Mouse (Mus musculus) bone marrow, adult 2 months (tissue): Measurements from ENCODE around the gene Aagab. TPM values are rescaled to one million over a fixed set of nuclear protein-coding genes. Genes with fewer than 3 reads are reported as not detected.
A peak's percentile ranks its signal among the peaks of the same experiment; 100 is the strongest.

Source experiments
- H3K27ac ChIP-seq: fragments of 200-500 bp; 2 replicates; pipeline ENCODE4 v1.5.1; 2012; ENCODE audit warnings: low read depth, mild to moderate bottlenecking, control low read depth, inconsistent platforms, low read length; ENCODE audit not compliant: control insufficient read depth, poor library complexity, insufficient read depth
- H3K4me1 ChIP-seq: fragments of 200-500 bp; 2 replicates; pipeline ENCODE4 v1.6.1; 2011; ENCODE audit warnings: low read length; ENCODE audit not compliant: control insufficient read depth, insufficient read depth
- H3K4me3 ChIP-seq: fragments of 200-500 bp; replicated peaks from 2 replicates; pipeline ENCODE3; 2011; ENCODE audit warnings: mild to moderate bottlenecking, low read depth, low read length, control low read depth; ENCODE audit not compliant: control insufficient read depth
- CTCF ChIP-seq: fragments of 200-500 bp; IDR thresholded peaks from 2 replicates; pipeline ENCODE4 v1.5.1; 2011; ENCODE audit warnings: low read length, control low read depth; ENCODE audit not compliant: control insufficient read depth, insufficient read depth
- POLR2A ChIP-seq: fragments of 200-500 bp; IDR thresholded peaks from 2 replicates; pipeline ENCODE4 v1.6.1; 2011; ENCODE audit warnings: low read depth, mild to moderate bottlenecking, control low read depth, low read length, borderline replicate concordance; ENCODE audit not compliant: control insufficient read depth
- WGBS: fragments of 180-500 bp; shearing (Covaris S2); methylation state at CpG from one replicate; pipeline ENCODE4 v1.1.7; 2018; 5-methylcytosine and 5-hydroxymethylcytosine counted together
- polyA plus RNA-seq: library from polyadenylated mRNA; stranded (reverse); fragments of >200 nt; gene quantifications from 2 replicates; pipeline ENCODE4 v1.2.4, GENCODE M21; 2011; ENCODE audit warnings: low replicate concordance; ENCODE audit not compliant: missing spikeins, insufficient read depth, insufficient read length

The Aagab gene
- 10.2 and 13.9 TPM in 2 replicates for polyA plus RNA-seq

DNA sequence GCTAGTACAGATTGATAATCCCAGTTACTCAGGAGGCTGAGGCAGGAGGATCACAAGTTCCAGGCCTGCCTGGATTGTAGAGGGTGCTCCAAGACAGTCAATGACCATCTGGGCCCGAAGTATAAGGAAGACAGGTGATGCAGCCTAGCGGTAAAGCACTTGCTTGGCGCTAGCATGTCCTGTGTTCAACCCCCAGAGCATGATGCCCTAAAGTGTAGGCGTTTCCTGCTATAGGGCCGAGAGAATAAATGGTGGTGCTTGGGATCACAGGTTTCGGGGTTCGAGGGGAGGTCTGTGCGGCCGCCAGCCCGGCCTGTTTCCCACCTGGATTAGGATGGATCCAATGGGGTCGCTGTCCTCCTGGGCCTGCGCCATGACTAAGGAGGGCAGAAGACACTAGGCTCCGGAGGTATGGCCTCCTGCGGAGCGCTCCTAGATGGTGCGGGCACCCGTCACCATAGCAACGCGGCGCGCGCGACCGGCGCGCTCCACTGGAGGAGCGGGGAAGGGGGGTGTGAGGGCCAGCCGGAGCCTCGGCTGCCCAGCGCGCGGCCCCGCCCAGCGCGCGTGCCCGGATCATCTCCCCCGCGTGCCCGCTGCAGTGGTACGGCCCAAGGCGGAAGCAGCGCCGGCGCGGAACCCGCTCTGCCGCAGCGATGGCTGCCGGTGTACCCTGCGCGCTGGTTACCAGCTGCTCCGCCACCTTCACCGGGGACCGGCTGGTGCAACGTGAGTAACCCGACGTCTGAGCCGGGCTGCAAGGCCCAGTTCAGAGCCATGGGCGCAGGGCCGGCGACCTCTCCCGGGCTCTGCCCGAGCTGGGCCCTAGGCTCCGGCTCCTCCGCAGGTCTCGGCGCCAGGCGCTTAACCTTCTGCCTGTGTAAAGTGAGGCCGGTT is at the start of gene Aagab, which contains the start of gene Iqch:
Aagab (plus strand) TSS at position 618 of the 897 bp plus-strand sequence.
Iqch (minus strand) TSS at position 451 of the 897 bp plus-strand sequence.
- H3K4me3 ChIP-seq, result peak within 1 kb of the TSS; percentile 92
- TF ChIP-seq POLR2A, result peak; percentile 94
- TF ChIP-seq CTCF, result 0 out of 2 replicates have a peak, but pooled peaks have one; percentile 9
- H3K27ac ChIP-seq, result peak within 1 kb of the TSS; percentile 16; the same call in 1 of the 2 replicates
- 1% methylated on average over 70 of the region's 70 CpGs for WGBS
- peaks cover 6% of the 10 kb centered on the region for H3K4me1 ChIP-seq

DNA sequence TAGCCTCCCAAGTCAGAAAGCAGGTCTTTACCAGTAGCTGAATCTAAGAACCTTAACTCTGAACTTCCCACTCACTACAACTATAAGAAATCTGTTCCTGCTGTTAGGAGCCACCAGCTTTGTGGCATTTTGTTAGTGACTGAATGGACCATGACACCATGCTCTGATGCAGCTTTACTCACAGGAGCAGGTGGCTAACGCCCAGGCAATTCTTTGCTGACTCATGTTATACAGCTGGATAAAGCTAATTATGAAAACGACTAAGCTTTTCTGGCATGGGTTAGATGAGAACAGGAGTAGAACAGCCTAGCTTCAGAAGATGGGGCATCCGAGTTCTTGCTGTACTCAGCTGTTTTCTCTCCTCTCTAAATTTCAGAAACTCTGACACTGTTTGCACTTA is 48.8 kb upstream of the Aagab start:
- Histone ChIP-seq H3K4me1 (peaks cover 2% of the 10 kb centered on the region; the same call in 1 of the 2 replicates), H3K27ac (no peak overlapping the region), H3K4me3 (no peak overlapping the region)
- TF ChIP-seq CTCF (no peak), POLR2A (no peak)
- 57% methylated on average over 3 of the region's 3 CpGs for WGBS

DNA sequence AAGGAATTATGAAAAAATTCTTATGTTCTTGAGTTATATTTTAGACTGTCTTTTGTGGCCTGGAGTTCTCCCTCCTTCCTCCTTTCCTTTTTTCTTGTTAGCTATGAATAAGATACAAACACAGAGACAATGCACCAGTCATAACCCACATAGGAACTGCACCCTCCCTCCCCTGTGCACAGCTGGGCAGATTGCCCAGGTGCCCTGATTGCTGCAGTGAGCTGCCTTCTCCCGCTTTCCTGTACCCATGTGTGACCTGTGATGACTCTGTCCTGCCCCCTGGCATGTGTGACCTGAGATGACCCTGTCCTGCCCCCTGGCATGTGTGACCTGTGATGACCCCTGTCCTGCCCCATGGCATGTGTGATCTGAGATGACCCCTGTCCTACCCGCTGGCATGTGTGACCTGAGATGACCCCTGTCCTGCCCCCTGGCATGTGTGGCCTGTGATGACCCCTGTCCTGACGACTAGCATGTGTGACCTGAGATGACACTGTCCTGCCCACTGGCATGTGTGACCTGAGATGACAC is 46.9 kb upstream of the Aagab start:
- TF ChIP-seq CTCF (no peak), POLR2A (no peak)
- H3K4me3 ChIP-seq, result no peak overlapping the region
- 34% methylated on average over 3 of the region's 3 CpGs for WGBS

DNA sequence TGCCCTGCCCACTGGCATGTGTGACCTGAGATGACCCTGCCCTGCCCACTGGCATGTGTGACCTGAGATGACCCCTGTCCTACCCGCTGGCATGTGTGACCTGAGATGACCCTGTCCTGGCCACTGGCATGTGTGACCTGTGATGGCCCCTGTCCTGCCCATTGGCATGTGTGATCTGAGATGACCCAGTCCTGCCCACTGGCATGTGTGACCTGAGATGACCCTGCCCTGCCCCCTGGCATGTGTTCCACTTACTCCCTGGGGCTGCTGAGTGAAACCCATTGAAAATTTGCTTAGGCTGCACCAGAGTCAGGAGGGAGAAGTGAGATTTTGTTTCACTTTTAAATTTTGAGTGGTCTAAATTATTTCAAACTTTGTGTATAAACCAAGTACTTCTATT is 46.1 kb upstream of the Aagab start:
- Histone ChIP-seq H3K27ac (no peak overlapping the region), H3K4me1 (no peaks in the 10 kb centered on the region), H3K4me3 (no peak overlapping the region)
- 76% methylated on average over 1 of the region's 1 CpGs for WGBS
- TF ChIP-seq CTCF (no peak), POLR2A (no peak)

More for the DNA sequence above, 46.9 kb upstream of the Aagab start:
- Histone ChIP-seq H3K27ac (no peak overlapping the region), H3K4me1 (peaks cover 2% of the 10 kb centered on the region; the same call in 1 of the 2 replicates)

- Histone ChIP-seq H3K4me3 (no peak overlapping the region), H3K4me1 (no peaks in the 10 kb centered on the region), H3K27ac (no peak overlapping the region)
- WGBS, result 68% methylated on average over 8 of the region's 8 CpGs
- TF ChIP-seq POLR2A (no peak), CTCF (no peak)
These were observed 45.5 kb upstream of the Aagab start for GRCm38 (mm10) chr9:63556933-63557332.

DNA sequence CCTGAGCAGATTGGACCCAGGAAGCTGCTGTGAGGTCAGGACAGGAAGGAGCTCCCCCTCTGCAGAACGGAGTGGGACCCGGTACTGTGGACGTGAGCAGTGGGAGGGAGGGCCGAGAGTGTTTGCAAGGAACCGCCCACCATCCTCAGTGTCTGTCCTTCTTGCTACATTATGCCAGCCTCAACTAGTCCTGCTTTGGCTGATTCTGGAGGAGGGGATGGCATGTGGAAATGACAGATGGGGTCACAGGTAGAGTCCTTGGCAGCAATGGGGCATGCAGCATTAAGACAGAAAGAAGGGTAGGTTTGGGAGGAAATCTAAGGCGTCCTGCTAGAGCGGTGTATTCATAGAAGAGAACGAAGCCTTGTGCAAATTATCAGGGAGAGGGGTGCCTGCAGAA is 40.5 kb upstream of the Aagab start:
- Histone ChIP-seq H3K4me3 (no peak overlapping the region), H3K4me1 (no peaks in the 10 kb centered on the region), H3K27ac (no peak overlapping the region)
- no peak for TF ChIP-seq CTCF
- no peak for TF ChIP-seq POLR2A
- 45% methylated on average over 8 of the region's 8 CpGs for WGBS

- no peak overlapping the region for H3K4me3 ChIP-seq
- H3K4me1 ChIP-seq, result peaks cover 2% of the 10 kb centered on the region; the same call in 1 of the 2 replicates
- 89% methylated on average over 2 of the region's 2 CpGs for WGBS
- no peak for TF ChIP-seq CTCF
- TF ChIP-seq POLR2A, result no peak
- no peak overlapping the region for H3K27ac ChIP-seq
These were observed 39.0 kb upstream of the Aagab start for GRCm38 (mm10) chr9:63563436-63563835.

- peaks cover 4% of the 10 kb centered on the region; the same call in 1 of the 2 replicates for H3K4me1 ChIP-seq
- TF ChIP-seq CTCF, result no peak
- no peak for TF ChIP-seq POLR2A
- H3K27ac ChIP-seq, result no peak overlapping the region
- H3K4me3 ChIP-seq, result no peak overlapping the region
- WGBS, result 46% methylated on average over 6 of the region's 6 CpGs
These were observed 34.1 kb upstream of the Aagab start for GRCm38 (mm10) chr9:63568314-63568713.

DNA sequence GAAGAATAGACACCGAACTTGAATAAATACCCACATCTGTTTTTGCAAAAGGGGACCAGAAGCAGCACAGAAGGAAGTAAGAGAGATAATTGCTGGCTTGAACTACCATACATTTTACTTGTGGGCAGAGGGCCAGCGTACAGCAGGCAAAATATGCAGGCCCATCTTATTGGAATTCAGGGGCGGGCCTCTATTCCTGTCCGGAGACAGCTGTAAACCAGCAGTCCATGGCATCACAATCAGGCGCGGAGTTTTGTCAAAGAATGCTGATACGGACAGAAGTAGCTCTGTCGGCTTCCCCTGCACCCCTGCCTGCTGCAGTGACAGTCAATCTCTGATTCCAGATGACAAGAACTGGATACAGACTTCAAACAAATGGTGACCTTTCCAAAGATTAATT is 33.7 kb upstream of the Aagab start:
- 56% methylated on average over 8 of the region's 8 CpGs for WGBS
- H3K4me3 ChIP-seq, result no peak overlapping the region
- H3K27ac ChIP-seq, result peak overlapping the region; percentile 19; the same call in 1 of the 2 replicates
- peaks cover 4% of the 10 kb centered on the region; the same call in 1 of the 2 replicates for H3K4me1 ChIP-seq
- TF ChIP-seq CTCF (no peak), POLR2A (no peak)
